Mouse (Mus musculus): ENCODE measurements around the gene Rest. TPM values are rescaled to one million over a fixed set of nuclear protein-coding genes. Genes with fewer than 3 reads are reported as not detected.
"Not testable (repeated sequence)": the region's sequence is repeated elsewhere in the genome, so short reads cannot be mapped to it uniquely, and the experiment has no call there.

Gene Rest
- 1 to 10 TPM; 6.0 to 6.1 TPM for total RNA-seq (2021)
- long read RNA-seq: 0 reads

- peak; percentile 64 to 75 for DNase-seq (ENCODE audit: low spot score in 2 of 2)
Measured at GRCm38 (mm10) chr5:77265081-77265670, at the start of gene Rest. TSS of gene Rest (plus strand) at chr5:77265491.

- peak; percentile 74 to 81 for DNase-seq (ENCODE audit: low spot score in 2 of 2)
Measured at GRCm38 (mm10) chr5:77217211-77217610, 48.1 kb upstream of the Rest start.

GRCm38 (mm10) chr5:77217724-77218123 is 47.6 kb upstream of the Rest start:
- DNase-seq (ENCODE audit: low spot score in 2 of 2): no peak

GRCm38 (mm10) chr5:77223043-77223975 is 42.0 kb upstream of the Rest start:
- DNase-seq (ENCODE audit: low spot score in 2 of 2): no peak

- DNase-seq (ENCODE audit: low spot score in 2 of 2): no peak
Measured at GRCm38 (mm10) chr5:77228986-77229385, 36.3 kb upstream of the Rest start.

- DNase-seq (ENCODE audit: low spot score in 2 of 2): not testable (repeated sequence)
Measured at GRCm38 (mm10) chr5:77231863-77232262, 33.4 kb upstream of the Rest start.

GRCm38 (mm10) chr5:77234921-77235320 is 30.4 kb upstream of the Rest start:
- DNase-seq (ENCODE audit: low spot score in 2 of 2): no peak

- DNase-seq (ENCODE audit: low spot score in 2 of 2): no peak
Measured at GRCm38 (mm10) chr5:77237104-77237503, 28.2 kb upstream of the Rest start.

GRCm38 (mm10) chr5:77244331-77244987 is 20.8 kb upstream of the Rest start:
- peak; percentile 25 to 31 for DNase-seq (ENCODE audit: low spot score in 2 of 2)

- no peak for DNase-seq (ENCODE audit: low spot score in 2 of 2)
Measured at GRCm38 (mm10) chr5:77245463-77245786, 19.9 kb upstream of the Rest start.

- no peak for DNase-seq (ENCODE audit: low spot score in 2 of 2)
Measured at GRCm38 (mm10) chr5:77245787-77246671, 19.3 kb upstream of the Rest start.

- DNase-seq (ENCODE audit: low spot score in 2 of 2): no peak
Measured at GRCm38 (mm10) chr5:77250083-77250482, 15.2 kb upstream of the Rest start.

- DNase-seq (ENCODE audit: low spot score in 2 of 2): no peak
Measured at GRCm38 (mm10) chr5:77251656-77252055, 13.6 kb upstream of the Rest start.

GRCm38 (mm10) chr5:77252115-77252827 is 13.0 kb upstream of the Rest start:
- DNase-seq (ENCODE audit: low spot score in 2 of 2): no peak

GRCm38 (mm10) chr5:77253154-77253553 is 12.1 kb upstream of the Rest start:
- no peak for DNase-seq (ENCODE audit: low spot score in 2 of 2)

- no peak for DNase-seq (ENCODE audit: low spot score in 2 of 2)
Measured at GRCm38 (mm10) chr5:77254402-77254801, 10.9 kb upstream of the Rest start.

GRCm38 (mm10) chr5:77257603-77258002 is 7.7 kb upstream of the Rest start:
- DNase-seq (ENCODE audit: low spot score in 2 of 2): no peak

GRCm38 (mm10) chr5:77259315-77259714 is 6.0 kb upstream of the Rest start:
- DNase-seq (ENCODE audit: low spot score in 2 of 2): no peak

- no peak for DNase-seq (ENCODE audit: low spot score in 2 of 2)
Measured at GRCm38 (mm10) chr5:77260141-77260540, 5.2 kb upstream of the Rest start.

- DNase-seq (ENCODE audit: low spot score in 2 of 2): no peak
Measured at GRCm38 (mm10) chr5:77261137-77261536, 4.2 kb upstream of the Rest start.
